Comparison of ENCODE assay signal across 16 mouse cellular contexts in genomic region chr12:74474741-74475140, GRCm38 (mm10).
"Had no signal": no experiment of that assay in that cellular context is flagged by ENCODE, and none has a peak within 500 bp of the region (broad histone marks: within the 10 kb centered on the region; RNA-seq: fewer than 3 reads in every experiment).

No protein-coding gene starts in this region.

- H3K4me3 ChIP-seq: neural tube, embryonic 13.5 days; neural tube, embryonic 15.5 days; stomach, embryonic 15.5 days had no signal

- H3K27ac ChIP-seq: neural tube, embryonic 13.5 days; neural tube, embryonic 15.5 days; stomach, embryonic 15.5 days; stomach, postnatal 0 days had no signal

- H3K4me1 ChIP-seq: neural tube, embryonic 13.5 days; neural tube, embryonic 15.5 days; stomach, embryonic 15.5 days had no signal

- H3K9ac ChIP-seq: neural tube, embryonic 13.5 days; neural tube, embryonic 15.5 days; stomach, embryonic 15.5 days had no signal

- DNase-seq: retina, postnatal 1 day; right cerebral cortex, adult 18-20 months; right cerebral cortex, postnatal 14 days; right cerebral cortex, postnatal 25 days; right cerebral cortex, postnatal 4 days; spleen, adult 18-20 months; thymus, adult 18-20 months; thymus, adult 2 months; thymus, postnatal 14 days; thymus, postnatal 25 days; thymus, postnatal 36 days; thymus, postnatal 4 days had no signal

- H3K27me3 ChIP-seq: neural tube, embryonic 13.5 days; neural tube, embryonic 15.5 days; stomach, embryonic 15.5 days had no signal

- H3K36me3 ChIP-seq: neural tube, embryonic 13.5 days; neural tube, embryonic 15.5 days; stomach, embryonic 15.5 days had no signal
